Mouse (Mus musculus) G1E (cell line): ENCODE results near the gene Anxa11.

Source experiments
- CTCF ChIP-seq: IDR thresholded peaks from 2 replicates; pipeline ENCODE4 v1.5.1; 2012; ENCODE audit warnings: low read depth, low read length, inconsistent platforms, mixed read lengths
- GATA1 ChIP-seq: IDR thresholded peaks from 2 replicates; pipeline ENCODE4 v1.6.1; 2012; ENCODE audit warnings: borderline replicate concordance, low read length, inconsistent platforms, mixed read lengths
- GATA2 ChIP-seq: IDR thresholded peaks from 2 replicates; pipeline ENCODE4 v1.6.1; 2012; ENCODE audit warnings: low read depth, low read length, inconsistent platforms, borderline replicate concordance
- POLR2AphosphoS5 ChIP-seq: IDR thresholded peaks from 2 replicates; pipeline ENCODE4 v1.6.1; 2012; ENCODE audit warnings: low read depth, low read length, inconsistent platforms; ENCODE audit not compliant: insufficient replicate concordance
- TAL1 ChIP-seq: conservative IDR thresholded peaks from 2 replicates; pipeline ENCODE4 v1.6.1; 2012; ENCODE audit warnings: low read depth, low read length, inconsistent platforms, mixed read lengths

GRCm38 (mm10) chr14:25814140-25814539, 27.8 kb upstream of the Anxa11 start:
- TF ChIP-seq CTCF (no peak), GATA1 (no peak), TAL1 (no peak), POLR2AphosphoS5 (no peak), GATA2 (no peak)
